Mouse (Mus musculus) retina, adult 2 months (tissue): ENCODE results near the gene Dgki.

Source experiments
- DNase-seq: peaks from one replicate; pipeline ENCODE4 v3.0.0-alpha.2; 2012; ENCODE audit warnings: low read depth, low spot score

The Dgki gene

DNA sequence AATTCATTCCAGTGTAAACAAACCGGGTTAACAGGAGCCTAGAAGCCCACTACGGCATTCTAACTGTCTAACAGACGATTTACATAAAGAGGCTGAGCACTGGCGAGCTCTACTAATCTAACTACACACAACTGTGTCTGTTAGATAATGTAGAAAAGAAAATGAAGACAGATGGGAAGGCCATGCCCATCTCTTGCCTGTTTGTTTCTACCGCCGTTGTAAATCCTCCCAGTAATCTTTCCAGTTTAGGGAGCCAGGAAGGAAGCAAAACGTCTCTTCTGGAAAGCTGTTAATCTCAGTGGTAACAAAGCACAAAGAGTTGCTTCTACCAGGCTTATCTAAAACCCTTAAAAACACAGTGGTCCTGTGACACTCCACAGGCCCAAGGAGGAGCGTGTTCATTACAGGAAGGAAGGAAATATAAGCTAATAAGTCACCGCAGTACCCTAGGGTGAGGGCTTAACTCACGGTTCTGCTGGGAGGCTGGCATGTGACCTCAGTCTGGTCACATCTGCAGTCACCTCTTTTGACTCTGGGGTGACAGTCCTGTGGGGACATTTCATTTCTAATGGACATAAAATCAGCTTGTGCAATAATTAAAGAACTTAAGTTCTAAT, 235.7 kb downstream of the Dgki start:
- DNase-seq = no peak

DNA sequence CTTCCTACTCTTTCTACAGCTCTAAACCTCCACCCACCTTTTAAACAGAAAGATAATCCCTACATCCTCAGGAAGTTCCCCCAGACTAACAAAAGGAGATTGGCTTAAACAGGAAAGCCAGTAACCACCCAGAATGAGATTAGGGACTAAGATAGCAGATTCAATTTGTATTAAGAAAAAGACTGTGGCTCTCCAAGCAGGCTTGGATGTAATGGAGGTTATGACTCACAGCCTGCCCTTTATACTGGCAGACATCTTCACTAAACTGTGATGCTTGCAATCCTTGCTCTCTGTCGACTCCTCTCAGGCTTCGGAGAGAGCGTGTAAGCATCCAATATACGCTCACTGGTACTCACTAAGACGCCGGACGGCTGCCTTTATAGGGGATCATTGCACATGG, 236.7 kb downstream of the Dgki start:
- DNase-seq = no peak

GRCm38 (mm10) chr6:37060114-37060513, 239.9 kb downstream of the Dgki start:
- DNase-seq = no peak

DNA sequence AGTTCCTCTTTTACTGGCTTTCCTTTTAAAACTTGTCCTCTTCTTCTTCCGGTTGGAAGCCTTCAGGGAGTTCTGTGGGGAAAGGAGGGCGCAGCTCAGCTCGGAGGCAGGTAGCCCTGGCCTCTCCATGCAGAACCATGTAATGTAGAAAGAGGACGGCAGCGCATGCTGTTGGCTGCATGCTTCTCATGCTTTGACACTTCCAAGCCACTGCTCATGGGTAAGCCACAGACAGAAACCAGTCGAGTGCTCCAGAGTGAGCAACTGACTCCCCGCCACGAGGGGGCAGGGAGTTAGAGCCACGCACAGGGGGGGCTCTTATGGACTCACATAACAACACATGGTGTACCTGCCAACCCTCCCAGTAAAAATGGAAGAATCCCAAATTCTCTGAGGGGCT, 242.0 kb downstream of the Dgki start:
- no peak for DNase-seq

- no peak for DNase-seq
Measured at GRCm38 (mm10) chr6:37057536-37057935, 242.4 kb downstream of the Dgki start.

- no peak for DNase-seq
Measured at GRCm38 (mm10) chr6:37055634-37056033, 244.3 kb downstream of the Dgki start.

DNA sequence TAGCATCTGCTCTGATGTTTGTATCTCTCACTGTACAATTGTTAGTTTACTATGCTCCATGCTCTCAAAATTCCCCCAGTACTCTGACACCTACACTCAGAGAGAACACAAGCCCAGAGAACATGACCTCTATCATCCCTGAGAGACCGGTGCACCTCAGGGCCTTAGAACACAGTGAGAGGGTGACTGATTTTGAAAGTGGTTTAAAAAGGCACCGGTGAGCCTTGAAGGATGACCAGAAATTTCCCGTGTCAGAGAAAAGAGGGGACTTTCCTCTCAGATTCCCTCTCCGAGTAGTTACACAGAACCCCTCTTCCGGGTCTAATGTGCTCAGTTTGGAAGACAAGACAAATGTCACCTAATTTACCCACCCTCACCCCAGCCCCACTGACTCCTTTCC, 244.9 kb downstream of the Dgki start:
- no peak for DNase-seq

GRCm38 (mm10) chr6:37054435-37055020, 245.5 kb downstream of the Dgki start:
- no peak for DNase-seq

GRCm38 (mm10) chr6:37053411-37053810, 246.6 kb downstream of the Dgki start:
- DNase-seq = no peak

GRCm38 (mm10) chr6:37051652-37052051, 248.3 kb downstream of the Dgki start:
- DNase-seq = no peak

- DNase-seq = no peak
Measured at GRCm38 (mm10) chr6:37051150-37051549, 248.8 kb downstream of the Dgki start.

- DNase-seq = no peak
Measured at GRCm38 (mm10) chr6:37047611-37048129, 252.3 kb downstream of the Dgki start.

DNA sequence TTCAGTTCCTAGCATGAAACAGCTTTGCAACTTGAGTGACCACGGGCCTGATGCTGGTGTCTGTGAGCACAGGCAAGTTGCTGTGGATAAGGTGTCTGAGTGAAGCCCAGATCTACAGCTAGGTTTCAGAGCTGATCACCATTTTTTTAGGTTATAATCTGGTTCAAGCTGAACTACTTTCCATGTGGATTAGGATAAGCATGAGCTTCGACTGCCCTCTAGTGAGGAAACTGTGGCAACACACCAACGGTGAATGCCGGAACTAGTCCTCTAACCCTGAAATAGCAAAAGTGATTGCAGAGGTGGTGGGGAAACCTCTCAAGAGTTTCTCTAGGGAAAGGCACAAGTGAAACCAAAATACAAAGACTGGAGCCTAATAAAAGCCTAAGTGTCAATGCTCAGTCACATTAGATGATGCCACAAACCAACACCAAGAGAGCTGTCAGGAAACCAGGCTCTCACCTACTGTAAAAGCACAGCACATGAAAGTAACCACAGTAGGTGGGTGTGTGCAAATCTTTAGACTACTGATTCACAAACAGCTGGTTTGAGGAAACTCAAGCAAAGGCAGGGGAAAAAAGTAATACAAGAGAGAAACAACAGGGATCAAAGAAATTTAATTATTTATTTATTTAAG, 253.7 kb downstream of the Dgki start:
- DNase-seq = peak; percentile 36

DNA sequence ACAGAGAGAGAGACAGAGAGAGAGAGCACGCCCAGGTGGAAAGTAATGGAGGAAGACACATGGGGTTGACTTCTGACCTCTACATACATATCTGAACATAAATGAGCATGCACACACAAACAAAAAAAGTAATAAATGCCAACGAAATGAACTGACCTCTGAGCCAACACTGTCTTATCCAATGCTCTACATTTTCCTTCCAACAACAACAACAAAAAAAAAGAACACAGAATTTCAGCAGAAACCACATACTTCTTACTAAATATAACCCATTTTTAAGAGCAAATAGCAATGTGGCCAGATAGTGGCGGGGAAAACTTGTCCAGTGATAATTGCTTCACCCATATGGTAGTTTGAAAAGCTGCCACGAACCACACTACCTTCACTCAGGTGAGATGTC, 255.2 kb downstream of the Dgki start:
- DNase-seq = no peak

DNA sequence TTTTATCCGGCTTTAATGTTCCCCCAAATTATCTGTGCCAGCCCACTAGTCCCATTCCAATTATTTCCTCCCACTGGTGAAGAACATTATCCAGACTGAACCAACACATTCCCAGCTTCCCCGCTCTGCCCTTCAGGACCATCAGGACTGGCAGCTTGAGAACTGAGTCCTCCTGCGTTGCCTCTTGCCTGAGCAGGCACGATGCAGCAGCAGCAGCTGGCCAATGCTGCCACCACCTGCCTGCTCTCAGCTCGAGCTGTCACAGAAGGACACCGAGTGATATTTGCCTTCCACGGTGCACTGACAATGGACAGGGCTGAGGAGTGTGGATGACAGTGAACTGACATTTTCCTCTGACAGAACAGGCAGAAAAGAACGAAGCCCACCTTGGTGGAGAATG, 261.5 kb downstream of the Dgki start:
- no peak for DNase-seq

DNA sequence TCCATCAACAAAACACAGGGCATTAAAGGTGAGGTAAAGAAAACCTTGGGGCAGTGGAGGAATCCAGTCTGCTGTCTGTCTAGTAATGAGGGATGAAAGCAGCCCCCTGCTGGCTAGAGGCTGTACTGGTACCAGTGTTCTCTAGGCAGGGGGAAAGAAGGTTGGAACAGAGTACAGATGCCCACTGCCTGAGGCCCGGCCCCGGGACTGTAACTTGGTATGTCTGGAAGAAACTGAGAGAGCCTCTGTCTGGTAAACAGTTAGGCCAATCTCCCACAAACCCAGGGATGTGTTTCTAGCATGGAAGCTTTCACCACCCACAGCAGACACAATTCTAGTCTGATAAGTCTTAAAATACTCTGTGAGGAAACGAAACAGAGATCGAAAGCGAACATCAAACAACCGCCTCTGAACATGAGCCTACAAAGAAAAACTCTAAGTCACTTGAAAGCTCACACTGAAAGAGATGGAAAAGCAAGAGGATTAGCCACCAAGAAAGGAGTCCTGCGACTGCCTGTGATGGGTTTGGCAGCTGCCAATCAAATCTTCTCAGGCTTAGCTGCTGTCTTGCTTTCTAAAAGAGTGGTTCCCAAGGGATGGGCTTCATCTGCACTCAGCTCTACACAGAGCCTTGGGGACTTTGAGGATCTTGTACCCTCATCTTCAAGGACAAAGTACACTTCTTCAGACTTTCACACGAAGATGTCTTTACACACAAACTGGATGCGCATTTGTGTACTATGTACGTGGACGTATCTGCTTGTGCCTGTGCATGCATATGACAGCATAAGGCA, 262.7 kb downstream of the Dgki start:
- no peak for DNase-seq

- DNase-seq = no peak
Measured at GRCm38 (mm10) chr6:37035681-37036080, 264.3 kb downstream of the Dgki start.

DNA sequence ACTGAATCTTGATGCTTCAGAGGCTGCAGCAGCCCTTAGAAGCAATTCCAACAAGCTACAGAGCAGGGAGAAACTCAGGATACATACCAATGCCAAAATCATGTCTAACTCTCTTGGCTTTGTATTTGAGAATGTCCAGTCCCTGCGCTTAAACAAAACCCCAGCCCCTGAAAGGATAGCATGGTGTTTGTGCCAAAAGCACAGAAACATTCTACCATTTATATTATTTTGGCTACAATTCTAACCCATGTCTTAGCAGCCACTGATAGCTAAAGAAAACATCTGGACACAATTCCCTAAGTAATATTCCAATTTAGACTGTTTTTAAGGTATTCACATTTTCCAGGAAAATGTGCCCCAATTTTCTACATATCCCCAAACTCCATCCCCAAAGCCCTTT, 269.0 kb downstream of the Dgki start:
- no peak for DNase-seq

DNA sequence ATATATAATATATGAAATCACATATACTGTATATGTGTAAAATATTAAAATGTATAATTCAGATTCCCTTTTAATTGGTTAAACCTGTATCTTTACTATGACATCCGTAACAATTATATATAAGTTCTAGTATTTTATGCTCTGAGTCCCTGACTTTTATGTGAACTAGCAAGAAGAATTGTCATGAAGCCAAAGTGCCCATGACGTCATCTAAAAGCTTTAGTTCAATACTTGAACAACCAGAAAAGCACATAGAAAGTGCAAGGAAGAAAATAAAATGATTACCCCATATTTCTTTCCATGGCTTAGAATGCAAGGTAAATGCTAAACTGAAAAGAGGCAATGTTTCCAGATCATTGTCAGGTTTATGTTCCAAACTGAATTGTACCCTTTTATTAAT, 269.6 kb downstream of the Dgki start:
- DNase-seq = no peak

- no peak for DNase-seq
Measured at GRCm38 (mm10) chr6:37028841-37029240, 271.1 kb downstream of the Dgki start.

GRCm38 (mm10) chr6:37028300-37028699, 271.7 kb downstream of the Dgki start:
- no peak for DNase-seq
